Mouse (Mus musculus) G1E (cell line): ENCODE data around the gene Hist1h2ah.

ENCODE experiments used
- CTCF ChIP-seq: IDR thresholded peaks from 2 replicates; pipeline ENCODE4 v1.5.1; 2012; ENCODE audit warnings: low read depth, low read length, inconsistent platforms, mixed read lengths
- GATA1 ChIP-seq: IDR thresholded peaks from 2 replicates; pipeline ENCODE4 v1.6.1; 2012; ENCODE audit warnings: borderline replicate concordance, low read length, inconsistent platforms, mixed read lengths
- GATA2 ChIP-seq: IDR thresholded peaks from 2 replicates; pipeline ENCODE4 v1.6.1; 2012; ENCODE audit warnings: low read depth, low read length, inconsistent platforms, borderline replicate concordance
- POLR2AphosphoS5 ChIP-seq: IDR thresholded peaks from 2 replicates; pipeline ENCODE4 v1.6.1; 2012; ENCODE audit warnings: low read depth, low read length, inconsistent platforms; ENCODE audit not compliant: insufficient replicate concordance
- TAL1 ChIP-seq: conservative IDR thresholded peaks from 2 replicates; pipeline ENCODE4 v1.6.1; 2012; ENCODE audit warnings: low read depth, low read length, inconsistent platforms, mixed read lengths

GRCm38 (mm10) chr13:22007872-22008271 lies 27.5 kb downstream of the Hist1h2ah start:
- TF ChIP-seq CTCF, result no peak
- TF ChIP-seq TAL1, result no peak
- no peak for TF ChIP-seq GATA2
- no peak for TF ChIP-seq GATA1
- no peak for TF ChIP-seq POLR2AphosphoS5
